Mouse (Mus musculus): ENCODE measurements around the gene Mrgprf. TPM values are rescaled to one million over a fixed set of nuclear protein-coding genes. Genes with fewer than 3 reads are reported as not detected.

Mrgprf gene
- polyA plus RNA-seq (2012; rRNA removed) (8.4 and 10.8 TPM in 2 replicates), polyA plus RNA-seq (2014; fragmentation: Nextera tagmentation; extraction: Ambion mirVana) (6.0 and 7.0 TPM in 2 replicates)

- no peak within 1 kb of the TSS for H3K9ac ChIP-seq (ENCODE audit: low read depth, low read length, severe bottlenecking)
- H3K4me1 ChIP-seq (ENCODE audit: control insufficient read depth, insufficient read depth, low read length) = peaks cover 26% of the 10 kb centered on the region
- no peak within 1 kb of the TSS for H3K4me2 ChIP-seq (replicated peaks; ENCODE audit: low read depth, low read length, severe bottlenecking)
- no peak within 1 kb of the TSS for H3K27ac ChIP-seq (replicated peaks; ENCODE audit: low read depth, low read length)
- H3K9me3 ChIP-seq (ENCODE audit: control insufficient read depth, low read length) = no peaks in the 10 kb centered on the region
- no peak for ATAC-seq (ENCODE audit: low FRiP score, low read depth)
- DNase-seq (ENCODE audit: low spot score) = peak; percentile 54
- H3K4me3 ChIP-seq (replicated peaks; ENCODE audit: low read length) = 0 out of 2 replicates have a peak within 1 kb of the TSS, but pooled peaks have one; percentile 1
- H3K36me3 ChIP-seq (ENCODE audit: control insufficient read depth, insufficient read depth, low read length) = no peaks in the 10 kb centered on the region
- TF ChIP-seq POLR2A (IDR thresholded peaks at IDR 0.05; ENCODE audit: borderline replicate concordance, extremely low read depth, insufficient read depth, insufficient read length) = no peak
- WGBS = 40% methylated on average over 12 of the region's 13 CpGs
- H3K27me3 ChIP-seq (ENCODE audit: control insufficient read depth, insufficient read depth, low read length) = no peaks in the 10 kb centered on the region
These were observed at the start of gene Mrgprf for GRCm38 (mm10) chr7:145300321-145301007. TSS of gene Mrgprf (plus strand) at chr7:145300828.

DNA sequence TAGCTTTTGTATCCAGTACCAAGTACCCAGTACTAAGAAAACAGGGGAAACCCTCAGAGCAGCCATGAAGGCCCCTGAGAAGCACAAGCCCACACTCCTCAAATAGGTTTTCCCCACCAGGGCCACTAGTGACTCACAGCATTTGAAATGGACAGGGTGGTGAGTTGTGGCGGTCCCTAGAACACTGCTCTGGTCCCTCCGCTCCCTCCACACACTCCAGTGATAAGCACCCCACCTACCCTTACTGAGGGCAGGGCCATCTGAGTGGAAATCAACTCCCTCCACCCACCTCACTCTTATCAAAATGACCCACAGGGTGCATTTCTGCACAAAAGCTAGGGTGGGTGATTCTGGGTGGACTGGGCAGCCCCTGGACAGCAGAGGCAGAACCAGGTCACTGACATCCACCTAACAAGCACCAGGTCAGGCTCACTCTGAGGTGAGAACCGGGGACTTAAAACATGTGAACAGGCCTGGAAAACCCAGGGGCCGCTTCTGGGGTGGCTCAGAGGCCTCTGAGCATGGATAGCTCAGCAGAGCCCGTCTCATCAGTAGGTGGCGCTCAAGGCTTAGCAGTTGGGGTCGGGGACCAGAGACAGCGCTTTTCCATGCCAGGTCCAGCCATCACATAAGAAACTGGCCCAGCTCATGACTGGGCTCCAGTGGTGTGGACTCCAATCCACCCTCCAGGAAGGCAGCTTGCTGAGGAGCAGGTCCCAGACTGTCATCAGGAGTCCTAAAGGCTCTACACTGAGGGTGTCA, 47.7 kb upstream of the Mrgprf start:
- no peaks in the 10 kb centered on the region for H3K27me3 ChIP-seq (ENCODE audit: control insufficient read depth, insufficient read depth, low read length)
- H3K27ac ChIP-seq (replicated peaks; ENCODE audit: low read depth, low read length) = no peak overlapping the region
- no peak overlapping the region for H3K4me2 ChIP-seq (replicated peaks; ENCODE audit: low read depth, low read length, severe bottlenecking)
- H3K9ac ChIP-seq (ENCODE audit: low read depth, low read length, severe bottlenecking) = no peak overlapping the region; the same call in 1 of the 2 replicates
- peaks cover 29% of the 10 kb centered on the region for H3K36me3 ChIP-seq (ENCODE audit: control insufficient read depth, insufficient read depth, low read length)
- ATAC-seq (ENCODE audit: low FRiP score, low read depth) (peak; percentile 74; the same call in 1 of the 2 replicates), DNase-seq (ENCODE audit: low spot score) (peak; percentile 80)
- TF ChIP-seq POLR2A (IDR thresholded peaks at IDR 0.05; ENCODE audit: borderline replicate concordance, extremely low read depth, insufficient read depth, insufficient read length) = no peak
- H3K4me1 ChIP-seq (ENCODE audit: control insufficient read depth, insufficient read depth, low read length) = no peaks in the 10 kb centered on the region; the same call in 1 of the 2 replicates
- WGBS = 26% methylated on average over 8 of the region's 8 CpGs
- no peaks in the 10 kb centered on the region for H3K9me3 ChIP-seq (ENCODE audit: control insufficient read depth, low read length)
- H3K4me3 ChIP-seq (replicated peaks; ENCODE audit: low read length) = no peak overlapping the region

- Histone ChIP-seq H3K4me2 (replicated peaks; ENCODE audit: low read depth, low read length, severe bottlenecking) (no peak overlapping the region), H3K36me3 (ENCODE audit: control insufficient read depth, insufficient read depth, low read length) (peaks cover 40% of the 10 kb centered on the region), H3K9me3 (ENCODE audit: control insufficient read depth, low read length) (no peaks in the 10 kb centered on the region), H3K27ac (replicated peaks; ENCODE audit: low read depth, low read length) (no peak overlapping the region), H3K9ac (ENCODE audit: low read depth, low read length, severe bottlenecking) (no peak overlapping the region), H3K4me1 (ENCODE audit: control insufficient read depth, insufficient read depth, low read length) (no peaks in the 10 kb centered on the region; the same call in 1 of the 2 replicates), H3K27me3 (ENCODE audit: control insufficient read depth, insufficient read depth, low read length) (no peaks in the 10 kb centered on the region), H3K4me3 (replicated peaks; ENCODE audit: low read length) (no peak overlapping the region)
- ATAC-seq (ENCODE audit: low FRiP score, low read depth) (no peak), DNase-seq (ENCODE audit: low spot score) (no peak)
- no peak for TF ChIP-seq POLR2A (IDR thresholded peaks at IDR 0.05; ENCODE audit: borderline replicate concordance, extremely low read depth, insufficient read depth, insufficient read length)
- 60% methylated on average over 3 of the region's 3 CpGs for WGBS
These were observed 46.5 kb upstream of the Mrgprf start for GRCm38 (mm10) chr7:145253986-145254630.

DNA sequence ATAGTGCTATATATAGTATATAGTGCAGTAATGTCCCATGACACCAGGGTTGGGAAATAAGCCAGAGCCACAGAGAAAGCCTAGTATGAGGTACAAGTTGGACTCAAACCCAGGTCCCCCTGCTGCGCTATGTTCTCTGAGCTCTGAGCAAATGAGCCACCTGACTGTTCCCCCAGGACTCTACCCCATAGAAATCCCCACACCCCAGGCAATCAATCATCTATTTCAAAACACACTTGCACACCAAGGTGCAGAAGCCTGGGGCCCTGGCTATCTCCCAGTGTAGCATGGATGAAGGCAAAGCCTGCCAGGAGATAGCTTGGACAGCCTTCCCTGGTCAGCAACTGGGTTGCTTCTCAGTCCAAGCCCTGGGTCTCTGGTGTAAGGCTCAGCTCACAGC, 44.5 kb upstream of the Mrgprf start:
- peaks cover 49% of the 10 kb centered on the region for H3K36me3 ChIP-seq (ENCODE audit: control insufficient read depth, insufficient read depth, low read length)
- H3K4me3 ChIP-seq (replicated peaks; ENCODE audit: low read length) = no peak overlapping the region
- WGBS = 83% methylated on average over 1 of the region's 1 CpGs
- H3K4me2 ChIP-seq (replicated peaks; ENCODE audit: low read depth, low read length, severe bottlenecking) = no peak overlapping the region
- ATAC-seq (ENCODE audit: low FRiP score, low read depth) (no peak), DNase-seq (ENCODE audit: low spot score) (no peak)
- H3K27ac ChIP-seq (replicated peaks; ENCODE audit: low read depth, low read length) = no peak overlapping the region
- H3K4me1 ChIP-seq (ENCODE audit: control insufficient read depth, insufficient read depth, low read length) = no peaks in the 10 kb centered on the region; the same call in 1 of the 2 replicates
- H3K27me3 ChIP-seq (ENCODE audit: control insufficient read depth, insufficient read depth, low read length) = no peaks in the 10 kb centered on the region
- no peak overlapping the region for H3K9ac ChIP-seq (ENCODE audit: low read depth, low read length, severe bottlenecking)
- TF ChIP-seq POLR2A (IDR thresholded peaks at IDR 0.05; ENCODE audit: borderline replicate concordance, extremely low read depth, insufficient read depth, insufficient read length) = no peak
- H3K9me3 ChIP-seq (ENCODE audit: control insufficient read depth, low read length) = no peaks in the 10 kb centered on the region

GRCm38 (mm10) chr7:145264202-145264601, 36.4 kb upstream of the Mrgprf start:
- no peaks in the 10 kb centered on the region for H3K9me3 ChIP-seq (ENCODE audit: control insufficient read depth, low read length)
- no peak overlapping the region for H3K4me2 ChIP-seq (replicated peaks; ENCODE audit: low read depth, low read length, severe bottlenecking)
- H3K36me3 ChIP-seq (ENCODE audit: control insufficient read depth, insufficient read depth, low read length) = peaks cover 50% of the 10 kb centered on the region
- H3K27me3 ChIP-seq (ENCODE audit: control insufficient read depth, insufficient read depth, low read length) = no peaks in the 10 kb centered on the region
- WGBS = 73% methylated on average over 9 of the region's 9 CpGs
- no peak overlapping the region for H3K27ac ChIP-seq (replicated peaks; ENCODE audit: low read depth, low read length)
- DNase-seq (ENCODE audit: low spot score) (no peak), ATAC-seq (ENCODE audit: low FRiP score, low read depth) (no peak)
- no peak overlapping the region for H3K9ac ChIP-seq (ENCODE audit: low read depth, low read length, severe bottlenecking)
- no peak overlapping the region for H3K4me3 ChIP-seq (replicated peaks; ENCODE audit: low read length)
- H3K4me1 ChIP-seq (ENCODE audit: control insufficient read depth, insufficient read depth, low read length) = no peaks in the 10 kb centered on the region
- TF ChIP-seq POLR2A (IDR thresholded peaks at IDR 0.05; ENCODE audit: borderline replicate concordance, extremely low read depth, insufficient read depth, insufficient read length) = no peak

All from limb, embryonic 14.5 days (tissue).